Mouse (Mus musculus) myocyte (in vitro differentiated cells): ENCODE results near the gene Lhfpl3.

Experiments used
- CEBPB ChIP-seq: IDR thresholded peaks from 2 replicates; pipeline ENCODE4 v1.6.1; 2011; ENCODE audit warnings: mild to moderate bottlenecking, moderate library complexity; ENCODE audit not compliant: poor library complexity, insufficient read depth, severe bottlenecking
- E2F4 ChIP-seq: IDR thresholded peaks from one replicate; pipeline ENCODE4 v1.6.1; 2011; ENCODE audit warnings: mild to moderate bottlenecking, control low read depth, moderate library complexity; ENCODE audit not compliant: insufficient read depth
- MAX ChIP-seq: IDR thresholded peaks from one replicate; pipeline ENCODE4 v1.6.1; 2011; ENCODE audit warnings: low read depth, mild to moderate bottlenecking, control low read depth
- MYOD1 ChIP-seq, 3 experiments: IDR thresholded peaks; one replicate each; pipeline ENCODE4 v1.6.1; 2011; ENCODE audit warnings: control low read depth in 2 of 3, low read depth in 2 of 3, mild to moderate bottlenecking in 2 of 3, moderate library complexity in 1 of 3; ENCODE audit not compliant: insufficient read length in 2 of 3, control insufficient read depth in 1 of 3
- MYOG ChIP-seq, 3 experiments: IDR thresholded peaks; one replicate each; pipeline ENCODE4 v1.6.1; 2011; ENCODE audit warnings: control low read depth in 2 of 3, low read depth in 2 of 3, mild to moderate bottlenecking in 2 of 3; ENCODE audit not compliant: insufficient read length in 2 of 3, control insufficient read depth in 1 of 3, insufficient read depth in 1 of 3
- POLR2A ChIP-seq: IDR thresholded peaks from one replicate; pipeline ENCODE4 v1.6.1; 2011; ENCODE audit warnings: low read depth, mild to moderate bottlenecking, control low read depth, moderate library complexity; ENCODE audit not compliant: insufficient read length
- POLR2AphosphoS2 ChIP-seq: IDR thresholded peaks from one replicate; pipeline ENCODE4 v1.6.1; 2011; ENCODE audit warnings: low read depth, control low read depth; ENCODE audit not compliant: insufficient read length
- REST ChIP-seq: IDR thresholded peaks from one replicate; pipeline ENCODE4 v1.6.1; 2011; ENCODE audit warnings: mild to moderate bottlenecking, control low read depth, moderate library complexity; ENCODE audit not compliant: insufficient read depth, insufficient read length
- SRF ChIP-seq: IDR thresholded peaks from one replicate; pipeline ENCODE4 v1.6.1; 2011; ENCODE audit warnings: low read depth; ENCODE audit not compliant: control insufficient read depth, insufficient read length
- TCF12 ChIP-seq: IDR thresholded peaks from one replicate; pipeline ENCODE4 v1.6.1; 2011; ENCODE audit warnings: mild to moderate bottlenecking, control low read depth; ENCODE audit not compliant: poor library complexity, insufficient read depth, severe bottlenecking
- USF1 ChIP-seq: IDR thresholded peaks from one replicate; pipeline ENCODE4 v1.6.1; 2011; ENCODE audit warnings: low read depth, mild to moderate bottlenecking, control low read depth, moderate library complexity

DNA sequence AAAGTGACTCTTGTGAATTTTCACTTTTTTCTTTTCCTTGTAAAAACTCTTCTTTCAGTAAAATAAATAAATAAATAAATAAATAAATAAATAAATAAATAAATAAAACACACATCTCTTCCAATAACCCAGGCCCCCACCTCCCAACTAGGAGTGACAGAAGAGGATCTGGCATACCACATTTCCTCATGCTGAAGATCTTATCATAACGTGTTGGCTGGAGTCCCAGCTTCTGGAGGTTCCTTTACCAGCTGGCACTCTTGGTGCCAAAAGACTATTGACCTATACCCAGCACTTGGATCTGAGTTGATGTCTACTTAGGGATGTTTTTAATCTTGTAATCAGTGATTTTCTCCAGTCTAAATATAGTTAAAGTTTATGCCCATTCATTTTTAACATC lies 264.6 kb downstream of the Lhfpl3 start:
- TF ChIP-seq SRF (no peak), MAX (no peak), TCF12 (no peak), POLR2A (no peak), E2F4 (no peak), USF1 (no peak), MYOG (IDR thresholded peaks at IDR 0.05; ENCODE audit: control insufficient read depth in 1 of 3, insufficient read depth in 1 of 3, insufficient read length in 2 of 3, low read depth in 2 of 3) (no peak), CEBPB (no peak), POLR2AphosphoS2 (no peak), REST (no peak), MYOD1 (IDR thresholded peaks at IDR 0.05; ENCODE audit: control insufficient read depth in 1 of 3, insufficient read length in 2 of 3, low read depth in 2 of 3) (no peak)
